8 mouse cellular contexts compared by ENCODE assay signal in the genomic region with DNA sequence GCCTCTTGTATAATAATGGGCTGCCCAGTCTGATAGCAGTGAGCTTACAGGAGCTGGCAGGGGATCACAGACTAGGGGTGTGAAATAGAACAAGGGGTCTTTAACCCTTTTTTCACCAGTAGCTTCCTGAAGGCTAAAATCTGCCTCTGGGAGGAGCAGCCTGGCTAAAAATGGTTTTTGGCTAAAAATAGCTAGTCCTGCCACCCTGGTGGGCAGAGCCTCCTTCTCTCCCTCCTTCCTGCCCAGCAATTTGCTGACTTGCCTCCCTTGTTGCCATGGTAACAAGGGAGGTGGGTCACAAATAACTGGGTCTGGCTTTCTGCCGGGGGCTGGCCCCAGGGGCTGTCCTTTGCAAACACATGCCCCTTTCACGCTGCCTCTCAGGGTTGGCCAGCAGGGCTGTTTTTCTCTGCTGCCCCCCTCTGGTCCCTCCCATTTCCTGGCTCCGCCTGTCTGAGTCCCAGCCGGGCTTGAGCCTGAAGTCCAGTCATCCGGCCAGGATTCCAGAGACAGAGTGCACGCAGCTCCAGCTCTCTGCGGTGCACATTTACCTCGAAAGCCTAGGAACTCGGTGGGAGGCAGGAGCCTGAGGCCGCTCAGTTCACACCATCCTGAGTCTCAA.
DNase-seq lines count a peak whose midpoint lies in the region; ATAC-seq lines count a peak whose summit lies in the region.

No protein-coding gene starts in this region.

- H3K27ac ChIP-seq in intestine, embryonic 16.5 days (ENCODE audit: low read length), result peak overlapping the region; percentile 63

- H3K9ac ChIP-seq in intestine, embryonic 16.5 days (ENCODE audit: low read depth, low read length), result peak overlapping the region; percentile 71

- no peaks in the 10 kb centered on the region for H3K9me3 ChIP-seq in intestine, embryonic 16.5 days (ENCODE audit: control insufficient read depth, low read length)
- no peaks in the 10 kb centered on the region for H3K9me3 ChIP-seq in megakaryocyte, embryonic 14.5 days

- H3K36me3 ChIP-seq in intestine, embryonic 16.5 days (ENCODE audit: control insufficient read depth, insufficient read depth, low read length), result peaks cover 12% of the 10 kb centered on the region
- H3K36me3 ChIP-seq in megakaryocyte, embryonic 14.5 days (replicated peaks; ENCODE audit: low read length), result no peaks in the 10 kb centered on the region

- peaks cover 43% of the 10 kb centered on the region for H3K4me1 ChIP-seq in intestine, embryonic 16.5 days (ENCODE audit: control insufficient read depth, insufficient read depth, low read length)
- peaks cover 22% of the 10 kb centered on the region for H3K4me1 ChIP-seq in megakaryocyte, embryonic 14.5 days

- peak overlapping the region; percentile 51 for H3K4me3 ChIP-seq in intestine, embryonic 16.5 days (ENCODE audit: low read length)
- peak overlapping the region; percentile 83 for H3K4me3 ChIP-seq in megakaryocyte, embryonic 14.5 days (replicated peaks)

- 2% methylated on average over 10 of the region's 10 CpGs for WGBS in intestine, embryonic 16.5 days

- ATAC-seq in intestine, embryonic 16.5 days, result peak; percentile 84
- no peak for ATAC-seq in monocyte, adult 5-6 weeks (replicated peaks; ENCODE audit: insufficient number of reproducible peaks, low FRiP score, low TSS enrichment, poor library complexity, severe bottlenecking)

- peak overlapping the region; percentile 65 for H3K4me2 ChIP-seq in intestine, embryonic 16.5 days (ENCODE audit: low read depth, low read length)

- no peaks in the 10 kb centered on the region for H3K27me3 ChIP-seq in intestine, embryonic 16.5 days (replicated peaks; ENCODE audit: control insufficient read depth, insufficient read depth, low read length)
- H3K27me3 ChIP-seq in megakaryocyte, embryonic 14.5 days (replicated peaks), result peaks cover 36% of the 10 kb centered on the region

- intact Hi-C loops in left cerebral cortex, postnatal 14 days (cut with DNase I), result loop anchor here (5.0 kb wide), 1 partner anchor 423 kb away; no protein-coding TSS in a partner anchor

- DNase-seq in adrenal gland, postnatal 25 days, result peak; percentile 89
- DNase-seq in embryo, embryonic 11.5 days (ENCODE audit: low read depth, low spot score), result peak; percentile 89
- DNase-seq in gastrocnemius, postnatal 4 days (ENCODE audit: low spot score in 2 of 2), result peak; percentile 85 to 94
- peak; percentile 93 to 96 for DNase-seq in left cerebral cortex, postnatal 14 days (ENCODE audit: low spot score in 2 of 2)
- peak; percentile 94 for DNase-seq in right cerebral cortex, postnatal 14 days
